Mouse (Mus musculus): ENCODE measurements around the gene Fahd1. TPM values are rescaled to one million over a fixed set of nuclear protein-coding genes. Genes with fewer than 3 reads are reported as not detected.

Fahd1 gene
- total and polyA plus RNA-seq, 3 experiments, result 11.7 to 43.4 (median 25.4) TPM

GRCm38 (mm10) chr17:24885356-24886133 is 35.4 kb upstream of the Fahd1 start:
- peak; percentile 29 for DNase-seq

- DNase-seq, result peak; percentile 2
Observed at GRCm38 (mm10) chr17:24884391-24884790, 34.2 kb upstream of the Fahd1 start.

GRCm38 (mm10) chr17:24881738-24882440 is 31.7 kb upstream of the Fahd1 start:
- no peak for DNase-seq

- peak; percentile 36 for DNase-seq
Observed at GRCm38 (mm10) chr17:24878531-24878930, 28.4 kb upstream of the Fahd1 start.

GRCm38 (mm10) chr17:24878117-24878397 is 27.9 kb upstream of the Fahd1 start:
- peak; percentile 69 for DNase-seq

- no peak for DNase-seq
Observed at GRCm38 (mm10) chr17:24877336-24878116, 27.4 kb upstream of the Fahd1 start.

GRCm38 (mm10) chr17:24874989-24875388 is 24.8 kb upstream of the Fahd1 start:
- DNase-seq, result no peak

GRCm38 (mm10) chr17:24874405-24874745 is 24.2 kb upstream of the Fahd1 start:
- no peak for DNase-seq

- no peak for DNase-seq
Observed at GRCm38 (mm10) chr17:24873695-24874404, 23.7 kb upstream of the Fahd1 start.

- no peak for DNase-seq
Observed at GRCm38 (mm10) chr17:24867914-24868313, 17.8 kb upstream of the Fahd1 start.

- no peak for DNase-seq
Observed at GRCm38 (mm10) chr17:24865776-24866175, 15.6 kb upstream of the Fahd1 start, which contains the start of gene Igfals. Gene Igfals, plus strand, starts transcription at chr17:24865997.

GRCm38 (mm10) chr17:24861785-24862184 is 11.6 kb upstream of the Fahd1 start:
- DNase-seq, result no peak

- no peak for DNase-seq
Observed at GRCm38 (mm10) chr17:24860076-24860475, 9.9 kb upstream of the Fahd1 start.

GRCm38 (mm10) chr17:24858967-24859366 is 8.8 kb upstream of the Fahd1 start:
- DNase-seq, result no peak

- no peak for DNase-seq
Observed at GRCm38 (mm10) chr17:24857831-24858470, 7.8 kb upstream of the Fahd1 start.

GRCm38 (mm10) chr17:24856589-24856988 is 6.4 kb upstream of the Fahd1 start:
- DNase-seq, result no peak

- peak; percentile 50 for DNase-seq
Observed at GRCm38 (mm10) chr17:24855838-24856464, 5.8 kb upstream of the Fahd1 start.

- DNase-seq, result no peak
Observed at GRCm38 (mm10) chr17:24851381-24852125, 1.4 kb upstream of the Fahd1 start.

GRCm38 (mm10) chr17:24850773-24851127 is 586 bp upstream of the Fahd1 start:
- DNase-seq, result no peak

- DNase-seq, result no peak
Observed at GRCm38 (mm10) chr17:24849733-24850064, 465 bp downstream of the Fahd1 start.

- DNase-seq, result no peak
Observed at GRCm38 (mm10) chr17:24848600-24849031, 1.5 kb downstream of the Fahd1 start.
